ENCODE assay signal across 8 mouse cellular contexts in the genomic region with DNA sequence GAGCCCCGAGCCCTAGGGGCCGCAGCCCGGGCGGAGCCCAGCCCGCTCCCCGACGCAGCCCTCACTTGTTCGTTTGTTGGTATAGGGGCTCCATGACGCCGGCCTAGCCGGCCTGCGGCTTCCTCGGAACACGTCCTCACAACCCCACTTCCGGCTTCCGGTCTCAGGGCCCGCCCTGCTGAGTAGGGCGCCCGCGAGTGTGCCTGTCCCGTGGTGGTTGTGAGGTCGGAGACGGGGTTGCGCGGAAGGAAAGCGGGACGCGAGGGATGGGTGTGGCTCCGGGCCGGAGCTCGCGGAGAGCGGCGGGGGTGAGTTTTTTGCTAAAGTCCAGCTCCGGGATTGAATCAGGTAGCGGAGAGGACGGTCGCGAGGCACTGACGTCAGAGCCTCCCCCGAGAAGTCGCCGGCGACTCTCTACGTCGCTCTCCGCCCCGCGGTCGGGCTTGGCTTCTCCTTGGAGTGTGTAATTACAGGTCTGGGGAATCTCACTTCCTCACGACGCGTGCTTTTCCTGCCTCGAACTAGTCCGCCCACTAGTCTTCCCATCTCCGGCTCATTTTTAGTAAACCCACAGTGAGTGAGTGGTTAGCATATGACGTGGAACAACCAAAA. TPM values are rescaled to one million over a fixed set of nuclear protein-coding genes. Genes with fewer than 3 reads are reported as not detected.
DNase-seq lines count a peak whose midpoint lies in the region; ATAC-seq and TF ChIP-seq lines count a peak whose summit lies in the region.

A gene (minus strand): TSS at position 334 of the 612 bp plus-strand sequence.

- peak within 1 kb of the TSS; percentile 96 for H3K4me3 ChIP-seq in hindbrain, embryonic 14.5 days (replicated peaks; ENCODE audit: low read length)

- H3K27ac ChIP-seq in hindbrain, embryonic 14.5 days = peak within 1 kb of the TSS; percentile 98

- no peak for TF ChIP-seq CTCF in Patski (IDR thresholded peaks at IDR 0.05)

- under 1% methylated on average over 57 of the region's 57 CpGs for WGBS in hindbrain, embryonic 14.5 days

- in situ Hi-C loops in Patski (cut with MboI; ENCODE audit: low pct_unique_long_range_greater_than_20kb) = loop anchor here (10.0 kb wide), 1 partner anchor 433 kb away; a partner anchor contains a TSS

- peaks cover 18% of the 10 kb centered on the region for H3K4me1 ChIP-seq in hindbrain, embryonic 14.5 days (replicated peaks; ENCODE audit: control insufficient read depth, insufficient read depth, low read length)

- H3K9ac ChIP-seq in hindbrain, embryonic 14.5 days = peak within 1 kb of the TSS; percentile 96

- no peaks in the 10 kb centered on the region for H3K36me3 ChIP-seq in hindbrain, embryonic 14.5 days (replicated peaks; ENCODE audit: control insufficient read depth, insufficient read depth)

- H3K4me2 ChIP-seq in hindbrain, embryonic 14.5 days (replicated peaks) = peak within 1 kb of the TSS; percentile 58

- POLR2A ChIA-PET in Patski (lab: Charles Lee) = interaction anchor here (0.6 to 0.7 kb wide), 2 partner anchors 61 to 1420 kb away, joined by 3 read pairs; no protein-coding TSS in a partner anchor

- CTCF ChIA-PET in Patski (lab: Charles Lee) = interaction anchor here (0.9 to 1.4 kb wide), 5 partner anchors 11 to 58 kb away, joined by 3 to 4 read pairs (median 3); no protein-coding TSS in a partner anchor

- peak; percentile 93 for ATAC-seq in Patski
- ATAC-seq in hindbrain, embryonic 14.5 days (ENCODE audit: low FRiP score) = peak; percentile 97

- no peaks in the 10 kb centered on the region for H3K9me3 ChIP-seq in hindbrain, embryonic 14.5 days (ENCODE audit: control insufficient read depth, low read length)

- no peak for DNase-seq in Patski (ENCODE audit: low read depth, low spot score)
- peak; percentile 90 to 94 for DNase-seq in cerebellum, postnatal 14 days
- peak; percentile 85 to 87 for DNase-seq in frontal cortex, postnatal 25 days (ENCODE audit: low spot score in 2 of 2)
- peak; percentile 91 for DNase-seq in hindbrain, embryonic 14.5 days (ENCODE audit: low spot score)
- peak; percentile 90 to 93 for DNase-seq in layer of hippocampus, postnatal 36 days
- DNase-seq in lung, postnatal 36 days = peak; percentile 93
- DNase-seq in retina, postnatal 1 day = peak; percentile 95
- peak; percentile 87 to 91 for DNase-seq in urinary bladder, adult 18-20 months (ENCODE audit: low spot score in 2 of 2)

- no peaks in the 10 kb centered on the region for H3K27me3 ChIP-seq in Patski
- H3K27me3 ChIP-seq in hindbrain, embryonic 14.5 days (ENCODE audit: control insufficient read depth, insufficient read depth, low read length) = no peaks in the 10 kb centered on the region

RNA-seq across cellular contexts. Expression of the gene that starts here (rescaled TPM):
- polyA plus RNA-seq in Patski (2021) = 82.3 TPM
- polyA plus RNA-seq in hindbrain, embryonic 14.5 days (2014; fragmentation: Nextera tagmentation; extraction: Ambion mirVana) = 93.0 and 97.6 TPM in 2 replicates
- 10 to 100 TPM; 63.5 to 64.6 TPM for total RNA-seq in layer of hippocampus, postnatal 36 days (2021)
